Mouse (Mus musculus) lung, postnatal 36 days (tissue): ENCODE results near the gene Car7.

Source experiments
- DNase-seq: peaks from one replicate; pipeline ENCODE4 v3.0.0; 2022; ENCODE audit warnings: mixed read lengths

Gene Car7

DNA sequence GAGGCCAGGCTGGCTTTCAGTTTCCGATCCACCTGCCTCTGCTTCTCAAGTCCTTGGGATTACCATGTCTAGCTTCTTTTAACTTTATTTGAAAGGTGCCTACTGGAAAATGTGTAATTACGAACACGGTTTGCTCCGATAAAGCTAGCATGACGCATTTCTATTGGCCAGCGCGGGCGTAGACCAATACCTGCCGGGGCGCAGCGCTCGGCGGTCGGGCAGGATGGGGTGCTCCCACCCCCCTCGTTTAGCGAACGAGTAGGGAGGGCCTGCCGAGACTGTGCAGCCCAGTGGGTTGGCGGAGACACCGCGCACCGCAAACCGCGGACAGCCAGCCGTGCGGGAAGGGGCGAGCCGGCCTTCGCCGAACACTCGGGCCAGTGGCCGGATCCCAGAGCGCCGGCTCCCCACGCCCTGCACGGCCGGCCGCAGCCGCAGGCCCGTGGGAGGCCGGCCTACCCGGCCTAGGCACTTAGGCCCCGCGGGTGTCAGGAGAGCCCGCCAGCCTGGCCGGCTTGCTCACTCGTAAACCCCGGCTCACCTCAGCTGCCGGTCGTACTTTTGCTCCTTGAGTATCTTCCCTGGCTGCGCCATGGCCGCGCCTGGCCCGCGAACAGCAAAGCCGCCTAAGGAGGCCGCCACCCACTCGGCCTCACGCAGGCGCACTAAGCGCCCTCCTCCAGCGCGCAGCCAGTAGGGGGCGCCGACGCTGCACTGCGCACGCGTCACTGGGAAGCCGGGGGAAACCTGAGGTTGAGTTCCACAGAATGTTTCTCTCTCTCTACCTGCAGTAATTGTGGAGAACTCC lies at the start of gene Car7, which contains the start of gene Nae1:
Gene Car7 (plus strand): TSS at position 719 of the 808 bp plus-strand sequence.
Gene Nae1 (minus strand): TSS at position 667 of the 808 bp plus-strand sequence.
- peak; percentile 94 for DNase-seq

DNA sequence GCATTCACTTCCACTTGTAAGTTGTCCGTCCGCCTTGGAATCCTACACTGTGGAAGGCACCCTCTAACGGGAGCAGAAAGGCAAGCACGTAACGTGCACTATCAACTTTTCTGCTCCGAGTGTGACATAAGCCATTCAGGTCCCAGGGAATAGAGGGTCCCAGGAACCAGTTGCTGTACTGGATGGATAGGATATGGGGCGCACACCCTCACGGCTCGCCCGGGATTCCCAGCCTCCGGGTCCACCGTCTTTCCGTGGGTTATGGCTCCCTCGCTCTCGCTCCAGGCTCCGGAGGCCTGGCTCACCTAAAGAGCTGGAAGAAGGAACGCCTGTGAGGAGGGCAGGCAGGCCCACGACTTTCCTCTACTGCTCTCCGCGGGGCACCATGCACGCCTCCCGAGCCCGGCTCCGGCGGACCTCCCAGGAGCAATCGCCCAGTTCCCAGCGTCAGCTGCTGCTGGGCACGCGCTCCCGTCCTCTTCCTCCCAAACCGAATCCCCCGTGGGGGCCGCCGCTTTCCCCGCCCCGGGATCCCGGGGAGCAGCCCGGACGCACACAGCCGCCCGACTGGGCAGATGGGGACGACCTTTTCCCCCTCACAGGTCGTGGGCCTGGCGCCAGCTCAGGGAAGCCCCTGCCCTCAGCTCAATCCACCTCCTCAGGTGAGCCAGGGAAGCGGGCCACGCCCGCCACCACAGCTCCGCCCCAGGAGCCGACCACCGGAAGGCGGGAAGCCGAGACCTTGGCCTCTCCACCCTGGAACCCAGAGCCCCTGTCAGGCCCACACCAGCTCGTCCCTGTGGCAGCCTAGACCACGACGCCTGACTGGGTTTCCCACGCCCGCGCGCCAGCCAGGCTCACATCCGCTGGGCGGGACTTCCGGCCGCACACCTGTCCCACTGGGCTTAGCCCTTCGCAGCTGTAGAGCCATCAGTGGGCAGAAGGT lies 25.2 kb upstream of the Car7 start, which contains the start of gene Terb1:
Gene Terb1 (minus strand): TSS at position 850 of the 946 bp plus-strand sequence.
- peak; percentile 55 for DNase-seq

DNA sequence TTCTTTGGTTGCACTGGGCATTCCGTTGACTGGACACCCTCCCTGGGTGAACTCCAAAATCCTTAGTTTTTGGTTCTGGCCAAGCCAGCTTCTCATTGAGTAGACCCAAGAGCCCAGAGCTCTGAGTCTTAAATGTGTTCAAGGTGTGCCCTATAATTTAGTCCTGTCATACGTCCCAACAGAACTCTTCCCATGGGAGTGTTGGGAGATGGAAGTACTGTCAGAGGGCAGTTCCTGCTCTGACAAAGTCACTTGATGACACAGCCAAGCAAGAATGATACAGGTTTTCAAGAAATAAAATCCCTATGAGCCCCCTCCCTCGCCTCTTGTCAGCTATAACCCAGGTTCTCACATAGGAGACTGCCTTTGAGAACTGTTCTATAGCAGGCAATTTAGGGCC lies 24.4 kb upstream of the Car7 start:
- no peak for DNase-seq

DNA sequence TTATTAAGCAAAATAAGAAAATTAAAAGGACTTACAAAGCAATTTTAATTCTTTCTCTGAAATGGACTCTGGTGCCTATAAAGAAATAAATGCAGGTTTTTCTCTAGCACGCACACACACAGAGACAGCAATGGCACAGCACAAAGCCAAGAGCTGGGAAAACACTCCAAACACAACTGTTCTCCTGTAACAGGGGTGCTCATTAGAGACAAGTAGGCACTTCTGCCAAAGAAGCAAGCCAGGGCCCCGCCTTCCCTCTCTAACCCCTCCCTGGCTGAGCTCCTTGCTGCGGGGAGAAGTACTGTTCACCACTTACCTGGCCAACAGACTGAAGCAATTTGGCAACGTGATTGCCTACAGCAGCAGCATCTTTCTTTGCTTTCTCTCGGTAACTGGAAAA lies 16.6 kb upstream of the Car7 start:
- peak; percentile 86 for DNase-seq

DNA sequence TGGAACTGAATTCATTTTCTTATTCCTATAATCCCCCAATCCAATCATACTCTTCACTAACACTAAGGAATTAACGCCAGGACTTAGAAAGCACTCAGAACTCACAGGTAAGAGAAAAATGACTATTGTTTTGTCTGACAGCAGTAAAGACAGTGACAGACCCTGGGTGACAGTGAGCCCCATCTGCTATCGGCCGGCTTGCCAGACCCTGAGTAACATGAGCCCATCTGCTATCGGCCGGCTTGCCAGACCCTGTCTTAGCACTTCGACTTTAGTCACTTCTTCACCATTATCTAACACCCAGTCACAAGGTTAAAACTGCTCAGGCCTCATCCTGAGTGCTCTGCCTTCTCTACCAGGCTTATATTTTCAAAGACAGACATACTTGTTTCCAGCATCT lies 4.8 kb upstream of the Car7 start:
- DNase-seq: no peak

DNA sequence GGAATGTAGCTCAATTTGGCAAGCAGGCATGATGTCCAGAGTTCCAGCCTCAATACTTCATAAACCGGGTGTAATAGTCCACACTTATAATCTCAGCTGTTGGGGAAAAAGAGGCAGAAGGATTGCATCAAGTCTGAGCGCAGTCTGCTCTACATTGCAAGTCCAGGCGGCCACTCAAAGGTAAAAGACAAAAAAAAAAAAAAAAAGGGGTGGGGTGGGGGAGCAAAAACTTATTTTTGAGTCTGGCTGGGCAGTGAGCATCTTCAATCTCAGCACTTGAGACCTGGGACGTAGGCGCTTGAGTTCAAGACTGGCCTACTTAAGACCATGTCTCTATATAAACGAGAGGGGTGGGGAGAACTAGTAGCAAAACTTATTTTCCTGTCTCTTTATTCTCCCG lies 938 bp upstream of the Car7 start:
- DNase-seq: no peak

DNA sequence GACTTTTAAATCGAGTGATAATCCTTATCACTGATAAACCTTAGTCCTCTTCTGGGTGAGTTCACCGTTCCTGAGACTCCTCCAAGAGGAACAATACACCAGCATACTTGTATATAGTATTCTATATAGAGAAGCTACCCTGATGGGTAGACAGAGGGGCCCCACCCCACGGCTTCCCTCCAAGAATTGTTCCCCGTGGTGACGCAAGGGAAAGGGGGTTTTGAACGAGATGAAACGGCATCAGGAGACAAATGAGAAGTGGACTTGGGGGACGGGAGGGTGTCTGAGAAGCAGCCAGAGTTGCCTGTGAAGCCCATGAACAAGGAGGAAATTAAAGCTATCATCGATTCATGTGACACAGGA lies 271 bp downstream of the Car7 start:
- no peak for DNase-seq

DNA sequence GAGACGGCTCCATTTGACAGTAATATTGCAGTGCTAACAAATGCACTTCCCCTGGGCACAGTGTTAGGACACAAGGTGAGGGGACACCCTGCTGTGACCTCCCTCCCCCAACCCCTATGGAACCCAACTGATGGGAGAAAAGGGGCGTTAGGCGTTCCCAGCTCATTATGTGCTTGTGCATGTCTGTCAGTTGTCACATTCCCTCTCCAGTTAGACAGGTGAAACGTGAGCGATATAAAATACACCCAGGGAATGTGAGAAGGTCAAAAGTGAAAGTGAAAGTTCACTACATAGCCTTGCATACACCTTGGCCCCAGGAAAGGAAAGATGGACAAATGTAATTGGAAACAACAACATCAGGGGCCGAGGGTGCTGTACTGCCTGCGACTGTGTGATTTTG lies 889 bp downstream of the Car7 start:
- DNase-seq: no peak

DNA sequence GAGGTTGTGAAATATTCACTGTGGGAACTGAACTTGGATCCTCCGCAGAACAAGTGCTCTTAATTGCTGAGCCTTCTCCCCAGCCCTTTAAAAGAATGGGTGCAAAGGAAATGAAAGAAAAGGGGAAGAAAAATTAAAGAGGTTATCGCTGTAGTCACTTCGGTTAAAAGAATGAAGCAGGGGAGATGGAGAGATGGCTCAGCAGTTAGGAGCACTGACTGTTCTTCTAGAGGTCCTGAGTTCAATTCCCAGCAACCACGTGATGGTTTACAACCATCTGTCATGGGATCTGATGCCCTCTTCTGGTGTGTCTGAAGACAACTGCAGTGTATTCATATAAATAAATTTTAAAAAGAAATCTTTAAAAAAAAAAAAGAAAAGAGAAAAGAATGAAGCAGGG lies 1.5 kb downstream of the Car7 start:
- no peak for DNase-seq

DNA sequence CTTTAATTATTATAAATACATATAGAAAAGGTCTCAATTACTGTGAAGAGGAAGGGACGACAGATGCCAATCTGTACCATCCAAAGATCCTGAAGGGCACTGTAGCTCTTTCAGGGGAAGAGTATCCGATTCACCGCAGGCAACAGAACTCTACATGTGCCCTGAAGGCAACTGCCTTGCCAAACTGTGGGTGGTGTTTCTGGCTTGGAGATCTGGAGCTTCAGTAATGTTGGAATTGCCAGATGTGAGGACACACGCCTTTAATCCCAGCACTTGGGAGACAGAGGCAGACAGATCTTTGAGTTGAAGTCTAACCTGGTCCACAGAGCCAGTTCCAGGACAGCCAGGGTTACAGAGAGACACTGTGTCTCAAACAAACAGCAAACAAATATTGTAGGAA lies 4.4 kb downstream of the Car7 start:
- DNase-seq: no peak

DNA sequence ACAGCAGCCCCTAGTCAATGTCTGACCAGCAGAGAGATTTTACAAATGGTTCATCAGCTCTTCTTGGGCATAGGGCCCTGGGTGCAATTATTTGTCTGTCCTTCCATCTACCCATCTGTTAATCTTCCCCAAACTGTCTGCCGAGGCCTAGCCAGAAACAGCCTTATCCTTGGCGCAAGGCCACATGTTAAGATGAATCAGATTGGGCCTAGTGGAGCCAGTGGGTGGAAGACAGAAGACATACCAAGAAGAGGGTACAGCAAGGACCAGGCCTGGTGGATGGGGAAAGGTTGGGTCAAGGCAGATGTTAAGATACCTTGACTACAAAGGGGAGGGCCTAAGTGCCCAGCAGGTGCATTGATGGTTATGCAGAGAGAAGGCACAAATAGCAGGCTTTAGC lies 5.1 kb downstream of the Car7 start:
- DNase-seq: no peak

DNA sequence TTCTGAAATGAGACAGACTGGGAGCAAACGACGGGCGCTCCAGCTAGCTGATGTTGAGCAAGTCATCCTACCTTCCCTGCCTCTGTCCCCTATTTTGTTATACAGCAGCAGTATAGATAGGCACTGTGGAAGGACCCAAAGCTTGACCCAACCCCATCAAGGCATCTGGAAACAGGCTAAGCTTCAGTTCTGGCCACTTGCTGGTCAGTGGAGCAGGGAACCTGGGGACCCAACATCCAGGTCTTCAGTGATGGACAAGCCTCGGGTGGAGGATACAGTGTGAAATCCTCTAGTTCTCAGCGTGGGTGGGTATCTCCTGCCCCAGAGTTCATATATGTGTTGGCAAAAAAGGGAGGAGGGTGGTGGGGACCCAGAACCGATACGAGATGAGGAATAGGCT lies 5.7 kb downstream of the Car7 start:
- no peak for DNase-seq

DNA sequence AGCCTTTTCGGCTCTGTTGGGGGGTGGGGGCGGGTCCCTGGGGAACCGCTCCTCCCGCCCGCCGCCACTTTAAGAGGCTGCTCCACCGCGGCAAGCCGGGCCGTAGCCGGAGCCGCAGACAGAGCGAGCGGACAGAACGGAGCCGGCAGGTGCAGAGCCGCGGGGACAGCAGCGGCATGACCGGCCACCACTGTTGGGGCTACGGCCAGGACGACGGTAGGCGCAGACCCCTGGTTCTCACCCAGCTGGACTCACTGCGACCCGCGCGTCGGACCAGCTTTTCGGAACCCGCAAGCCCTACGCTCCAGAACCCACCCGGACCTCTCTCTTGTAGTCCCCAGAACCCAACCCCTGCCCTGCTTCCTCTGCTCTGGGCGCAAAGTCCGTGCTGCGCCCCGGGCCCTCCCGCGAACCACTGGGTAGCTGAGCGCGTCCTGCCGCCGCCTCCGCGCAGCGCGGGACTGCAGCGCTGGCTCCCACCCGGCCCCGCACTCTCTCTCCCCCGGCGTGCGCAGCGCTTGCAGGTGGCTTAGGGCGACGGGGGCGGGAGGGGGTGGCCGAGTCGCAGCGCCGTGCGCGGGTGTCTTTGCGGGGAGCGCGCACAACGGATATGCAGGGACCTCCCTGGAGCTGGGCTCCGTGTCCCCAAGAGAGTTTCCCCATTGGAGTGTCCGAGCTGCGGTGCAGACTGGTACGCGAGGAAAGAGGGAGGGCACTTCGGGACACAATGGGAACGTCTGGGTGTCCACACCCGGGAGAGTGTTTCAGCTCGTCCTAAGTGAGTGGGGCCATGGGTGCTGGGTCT lies 6.4 kb downstream of the Car7 start:
- DNase-seq: no peak

DNA sequence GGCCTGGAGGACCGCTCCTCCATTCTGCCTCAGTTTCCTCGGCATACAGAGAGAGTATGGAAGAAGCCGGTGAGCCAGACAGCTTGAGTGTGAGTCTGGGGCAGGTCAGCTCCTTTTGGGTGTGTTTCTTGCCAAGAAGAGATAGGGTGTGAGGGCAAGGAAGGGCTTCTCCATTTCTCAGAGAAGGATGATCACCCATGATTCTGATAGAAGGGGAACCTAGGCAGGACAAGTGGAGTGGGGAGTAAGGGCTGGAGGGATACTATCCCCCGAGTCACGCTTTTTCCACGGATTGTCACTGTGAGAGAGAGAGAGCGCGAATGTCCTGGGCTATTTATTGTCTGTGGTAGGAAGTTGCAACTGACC lies 7.0 kb downstream of the Car7 start:
- DNase-seq: no peak

DNA sequence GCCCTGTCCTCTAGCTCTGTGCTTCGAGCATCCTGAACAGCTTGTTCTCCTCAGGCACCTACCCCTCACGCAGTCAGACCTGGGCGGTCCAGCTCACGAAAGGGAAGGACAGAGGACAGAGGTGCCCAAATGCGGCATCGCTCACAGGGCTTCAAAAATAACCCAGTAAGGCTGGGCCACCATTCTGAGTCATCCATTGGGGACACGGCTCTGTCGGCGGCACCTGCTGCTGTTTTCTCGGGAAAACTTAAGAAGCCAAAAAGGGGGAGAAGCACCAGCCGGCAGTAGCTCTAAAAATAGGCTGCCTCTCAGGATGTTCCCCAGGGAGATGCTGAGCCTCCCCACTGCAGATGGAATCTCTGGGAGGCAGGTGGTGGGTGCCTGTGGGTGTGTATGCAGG lies 7.7 kb downstream of the Car7 start:
- no peak for DNase-seq

DNA sequence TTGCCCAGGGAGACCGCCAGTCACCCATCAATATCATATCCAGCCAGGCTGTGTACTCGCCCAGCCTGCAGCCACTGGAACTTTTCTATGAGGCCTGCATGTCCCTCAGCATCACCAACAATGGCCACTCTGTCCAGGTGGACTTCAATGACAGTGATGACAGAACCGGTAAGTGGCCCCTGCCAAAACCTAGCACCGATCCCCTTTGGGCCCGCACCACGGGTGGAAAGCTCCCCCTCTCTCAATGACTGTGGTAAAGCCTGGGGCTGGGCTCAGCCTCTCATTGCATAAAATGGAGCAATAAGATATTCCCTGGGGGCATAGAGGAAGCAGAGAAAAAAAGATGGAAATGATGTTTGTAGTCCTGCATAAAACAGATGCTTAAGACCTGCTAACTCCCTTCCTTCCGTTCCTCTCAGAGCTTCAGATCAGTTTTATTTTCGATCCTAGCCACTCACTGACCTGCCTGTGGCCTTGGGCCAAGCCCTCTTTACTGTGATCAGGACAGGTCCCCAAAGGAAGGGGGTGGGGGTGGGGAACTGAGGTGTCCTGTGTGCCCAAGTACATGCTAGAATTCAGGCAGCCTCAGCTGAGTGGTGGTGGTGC lies 9.1 kb downstream of the Car7 start:
- DNase-seq: no peak

DNA sequence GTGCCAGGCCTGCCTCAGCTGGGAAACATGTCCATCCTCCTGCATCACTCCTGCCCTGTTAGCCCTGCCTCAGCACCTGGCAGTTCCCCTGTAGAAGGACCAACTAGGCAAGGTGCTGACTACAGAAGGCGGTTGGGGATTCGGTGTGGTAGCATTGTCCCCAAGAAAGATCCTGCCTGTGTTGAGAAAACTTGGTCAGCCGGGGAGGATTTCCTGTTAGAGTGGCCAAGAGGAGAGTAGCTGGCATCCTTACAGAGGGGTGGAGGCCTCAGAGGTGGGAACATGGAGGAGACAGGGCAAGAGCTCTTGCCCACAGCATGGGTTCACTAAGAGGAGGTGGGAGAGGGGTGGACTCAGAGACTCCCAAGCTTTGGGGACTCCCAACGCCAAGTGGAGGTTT lies 20.7 kb downstream of the Car7 start:
- DNase-seq: peak; percentile 19

DNA sequence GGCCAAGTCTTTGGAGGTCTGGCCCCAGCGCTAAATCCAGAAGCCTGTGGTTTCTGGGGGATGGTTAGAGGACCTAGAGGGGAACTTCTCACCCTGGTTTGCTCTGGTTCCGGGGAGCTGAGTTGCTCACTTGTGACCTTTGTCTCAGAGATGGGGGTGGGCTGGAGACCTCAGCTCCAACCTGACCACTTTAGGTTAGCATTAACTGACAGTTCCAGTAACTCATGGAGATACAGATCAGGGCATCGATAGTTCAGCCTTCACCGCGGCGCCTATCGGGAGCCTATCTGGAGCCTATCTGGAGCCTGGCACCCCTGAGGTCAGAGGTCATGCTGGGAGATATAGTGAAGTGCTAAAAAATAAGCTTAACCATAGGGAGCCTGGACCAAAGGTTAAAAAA lies 22.7 kb downstream of the Car7 start:
- no peak for DNase-seq

DNA sequence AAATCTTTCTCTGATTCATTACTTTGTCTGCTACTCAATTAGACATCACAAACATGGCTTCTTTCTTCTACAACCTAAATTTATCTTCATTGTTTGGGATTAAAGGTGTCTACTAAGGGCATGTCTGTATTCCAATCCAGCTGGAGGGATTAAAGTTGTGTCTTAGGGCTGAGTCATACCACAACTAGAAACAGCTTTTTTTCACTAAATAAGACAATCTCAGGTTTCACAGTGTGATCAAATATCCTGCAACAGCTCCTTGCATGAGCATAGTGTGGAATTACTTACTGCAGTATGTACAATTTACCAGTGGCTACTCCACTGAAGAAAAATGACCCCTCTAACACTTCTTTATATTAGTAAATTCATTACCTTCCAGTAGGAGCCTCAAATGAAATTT lies 26.2 kb downstream of the Car7 start:
- DNase-seq: no peak

DNA sequence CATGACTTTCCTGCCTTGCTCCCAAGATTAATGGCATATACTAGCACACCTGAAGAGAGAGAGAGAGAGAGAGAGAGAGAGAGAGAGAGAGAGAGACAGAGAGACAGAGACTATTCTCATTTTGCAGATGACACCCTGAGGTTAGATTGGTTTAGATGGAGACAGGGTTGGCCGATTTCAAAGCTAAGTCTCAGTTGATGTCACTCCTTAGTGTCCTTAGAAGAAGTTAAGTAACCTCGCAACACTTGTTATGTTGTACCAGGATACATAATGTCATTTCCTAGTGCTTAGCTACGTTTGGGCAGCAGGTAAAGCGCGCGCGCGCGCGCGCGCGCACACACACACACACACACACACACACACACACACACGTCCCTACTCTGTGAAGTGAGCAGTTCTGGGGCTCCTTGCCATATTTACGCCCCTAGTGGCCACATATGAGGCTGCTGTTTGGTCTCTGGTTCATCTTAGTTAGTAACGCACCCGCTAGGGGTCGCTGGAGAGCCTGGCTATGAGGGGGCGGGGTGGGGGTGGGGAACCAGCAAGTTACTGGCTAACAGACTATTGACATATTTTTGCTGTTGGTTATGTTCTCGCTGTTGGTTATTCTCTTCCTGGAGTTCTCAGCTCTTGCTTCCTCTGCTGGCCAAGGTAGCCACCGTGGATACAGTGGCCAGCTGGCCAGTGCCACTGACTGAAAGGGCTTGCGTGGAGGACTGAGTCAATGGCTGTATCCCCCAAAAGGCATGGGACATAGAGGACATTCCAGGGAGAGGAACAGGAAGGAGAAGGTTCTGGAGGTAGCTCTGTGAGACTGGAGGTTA lies 30.4 kb downstream of the Car7 start:
- DNase-seq: peak; percentile 96

DNA sequence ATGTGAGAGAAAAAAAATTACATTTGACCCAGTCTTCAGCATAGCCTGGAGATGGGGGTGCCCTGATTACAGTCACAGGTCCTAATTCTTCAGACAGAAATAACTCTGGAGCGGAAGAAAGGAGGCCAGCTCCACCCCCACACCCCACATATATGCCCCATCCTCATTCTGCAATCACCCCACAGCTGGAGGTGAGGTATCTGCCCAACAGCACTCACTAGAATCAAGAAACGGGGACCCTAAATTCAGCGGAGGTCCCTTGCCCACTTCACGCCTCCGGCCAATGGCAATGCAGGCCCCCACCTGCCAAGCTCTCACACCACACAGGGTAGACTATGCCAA lies 30.9 kb downstream of the Car7 start:
- no peak for DNase-seq

DNA sequence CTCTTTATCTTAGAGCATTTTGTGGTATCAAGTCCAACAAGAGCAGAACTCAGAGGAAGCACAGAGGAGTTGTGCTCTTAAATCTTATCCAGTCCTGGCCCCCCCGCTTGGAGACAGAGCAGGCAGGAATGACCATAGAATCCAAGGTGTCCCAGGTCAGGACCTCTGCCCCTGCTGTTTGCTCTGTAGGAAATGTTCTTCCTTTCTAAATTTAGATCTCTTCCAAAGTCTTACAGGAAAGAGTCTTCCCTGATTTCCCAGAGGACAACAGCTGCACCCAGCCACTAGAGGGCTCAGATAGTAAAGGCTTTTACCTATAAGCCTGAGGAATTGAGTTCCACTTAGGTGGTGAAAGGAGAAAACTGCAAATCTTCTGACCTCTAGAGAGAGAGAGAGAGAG lies 35.1 kb downstream of the Car7 start:
- DNase-seq: peak; percentile 65
